Mouse (Mus musculus): ENCODE data around the gene Idh1.

- TF ChIP-seq CTCF (IDR thresholded peaks at IDR 0.05; ENCODE audit: control insufficient read depth, insufficient read depth, low read length) (no peak), POLR2A (IDR thresholded peaks at IDR 0.05; ENCODE audit: borderline replicate concordance, control insufficient read depth, low read depth, low read length) (no peak)
These were observed 76.4 kb downstream of the Idh1 start for GRCm38 (mm10) chr1:65109756-65110435.
